Mouse (Mus musculus): Measurements from ENCODE around the gene C130026I21Rik. TPM values are rescaled to one million over a fixed set of nuclear protein-coding genes. Genes with fewer than 3 reads are reported as not detected.
"Not testable (repeated sequence)": the region's sequence is repeated elsewhere in the genome, so short reads cannot be mapped to it uniquely, and the experiment has no call there.

C130026I21Rik gene
- polyA plus RNA-seq, 2 experiments: 0.22 TPM

DNA sequence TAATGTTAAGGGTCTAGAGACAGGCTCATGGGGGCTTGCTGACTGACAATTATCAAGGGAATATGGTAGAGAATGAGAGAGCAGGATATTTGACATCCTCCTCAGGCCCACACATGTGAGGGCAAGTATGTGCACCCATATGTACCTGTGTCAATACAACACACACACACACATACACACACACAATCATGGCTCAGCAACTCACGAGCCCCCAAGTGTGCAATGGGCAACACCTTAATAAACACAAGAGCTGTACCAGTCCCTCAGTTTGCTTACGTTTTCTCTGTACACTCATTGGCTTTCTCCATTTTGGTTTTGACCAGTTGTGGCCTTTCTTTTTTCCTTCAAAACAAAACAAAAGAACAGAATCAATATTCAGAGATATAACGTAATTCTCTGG lies 185.6 kb downstream of the C130026I21Rik start:
- H3K9me3 ChIP-seq (ENCODE audit: control insufficient read depth, low read length); ATAC-seq (ENCODE audit: insufficient read depth); H3K9ac ChIP-seq (replicated peaks); H3K4me3 ChIP-seq (ENCODE audit: insufficient read depth in 1 of 2, low read depth in 2 of 2, low read length in 2 of 2); H3K36me3 ChIP-seq (replicated peaks; ENCODE audit: control insufficient read depth, insufficient read depth, low read depth); H3K4me1 ChIP-seq (replicated peaks; ENCODE audit: control insufficient read depth in 2 of 2, insufficient read depth in 2 of 2, low read length in 1 of 2); DNase-seq (ENCODE audit: low read depth in 3 of 3, low spot score in 3 of 3); H3K27me3 ChIP-seq (ENCODE audit: control insufficient read depth, insufficient read depth, low read length); H3K27ac ChIP-seq; H3K4me2 ChIP-seq (ENCODE audit: low read depth): not testable (repeated sequence)
- 18% methylated on average over 3 of the region's 3 CpGs for WGBS (ENCODE audit: insufficient replicate concordance)

GRCm38 (mm10) chr1:85073099-85073498 lies 197.3 kb downstream of the C130026I21Rik start:
- H3K4me1 ChIP-seq (replicated peaks; ENCODE audit: control insufficient read depth in 2 of 2, insufficient read depth in 2 of 2, low read length in 1 of 2); ATAC-seq (ENCODE audit: insufficient read depth); H3K27me3 ChIP-seq (ENCODE audit: control insufficient read depth, insufficient read depth, low read length); H3K27ac ChIP-seq; H3K9me3 ChIP-seq (ENCODE audit: control insufficient read depth, low read length); H3K4me3 ChIP-seq (ENCODE audit: insufficient read depth in 1 of 2, low read depth in 2 of 2, low read length in 2 of 2); H3K9ac ChIP-seq (replicated peaks); H3K36me3 ChIP-seq (replicated peaks; ENCODE audit: control insufficient read depth, insufficient read depth, low read depth); DNase-seq (ENCODE audit: low read depth in 3 of 3, low spot score in 3 of 3); H3K4me2 ChIP-seq (ENCODE audit: low read depth): not testable (repeated sequence)
- 35% methylated on average over 3 of the region's 3 CpGs for WGBS (ENCODE audit: insufficient replicate concordance)

GRCm38 (mm10) chr1:85071690-85072089 lies 198.7 kb downstream of the C130026I21Rik start:
- H3K27ac ChIP-seq; DNase-seq (ENCODE audit: low read depth in 3 of 3, low spot score in 3 of 3); H3K4me3 ChIP-seq (ENCODE audit: insufficient read depth in 1 of 2, low read depth in 2 of 2, low read length in 2 of 2); ATAC-seq (ENCODE audit: insufficient read depth); H3K4me1 ChIP-seq (replicated peaks; ENCODE audit: control insufficient read depth in 2 of 2, insufficient read depth in 2 of 2, low read length in 1 of 2); H3K4me2 ChIP-seq (ENCODE audit: low read depth); H3K27me3 ChIP-seq (ENCODE audit: control insufficient read depth, insufficient read depth, low read length); H3K36me3 ChIP-seq (replicated peaks; ENCODE audit: control insufficient read depth, insufficient read depth, low read depth); H3K9ac ChIP-seq (replicated peaks); H3K9me3 ChIP-seq (ENCODE audit: control insufficient read depth, low read length): not testable (repeated sequence)
- 33% methylated on average over 3 of the region's 3 CpGs for WGBS (ENCODE audit: insufficient replicate concordance)

- H3K36me3 ChIP-seq (replicated peaks; ENCODE audit: control insufficient read depth, insufficient read depth, low read depth); H3K27me3 ChIP-seq (ENCODE audit: control insufficient read depth, insufficient read depth, low read length); H3K4me1 ChIP-seq (replicated peaks; ENCODE audit: control insufficient read depth in 2 of 2, insufficient read depth in 2 of 2, low read length in 1 of 2); H3K4me2 ChIP-seq (ENCODE audit: low read depth); H3K27ac ChIP-seq; H3K9me3 ChIP-seq (ENCODE audit: control insufficient read depth, low read length); H3K4me3 ChIP-seq (ENCODE audit: insufficient read depth in 1 of 2, low read depth in 2 of 2, low read length in 2 of 2); DNase-seq (ENCODE audit: low read depth in 3 of 3, low spot score in 3 of 3); H3K9ac ChIP-seq (replicated peaks); ATAC-seq (ENCODE audit: insufficient read depth): not testable (repeated sequence)
- 54% methylated on average over 4 of the region's 6 CpGs for WGBS (ENCODE audit: insufficient replicate concordance)
These were observed 234.6 kb downstream of the C130026I21Rik start for GRCm38 (mm10) chr1:85035801-85036200.

DNA sequence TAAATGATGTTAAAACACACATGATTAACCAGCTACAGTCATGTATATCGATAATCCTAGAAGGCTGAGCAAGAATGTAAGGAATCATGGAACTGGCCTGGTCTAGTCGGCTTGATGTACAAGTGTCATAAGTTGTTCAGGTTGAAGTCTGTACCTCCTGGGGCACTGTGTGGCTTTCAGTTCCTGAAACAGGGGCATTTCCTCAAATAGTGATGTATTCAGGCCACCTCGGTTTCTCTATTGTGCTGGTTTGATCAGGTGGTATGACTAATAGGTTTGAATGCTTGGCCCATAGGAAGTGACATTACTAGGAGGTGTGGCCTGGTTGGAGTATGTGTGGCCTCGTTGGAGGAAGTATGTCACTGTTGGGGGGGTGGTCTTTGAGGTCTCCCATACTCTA lies 236.0 kb downstream of the C130026I21Rik start:
- not testable (repeated sequence) for H3K4me2 ChIP-seq (ENCODE audit: low read depth); DNase-seq (ENCODE audit: low read depth in 3 of 3, low spot score in 3 of 3); H3K36me3 ChIP-seq (replicated peaks; ENCODE audit: control insufficient read depth, insufficient read depth, low read depth); H3K9ac ChIP-seq (replicated peaks); H3K27me3 ChIP-seq (ENCODE audit: control insufficient read depth, insufficient read depth, low read length); H3K9me3 ChIP-seq (ENCODE audit: control insufficient read depth, low read length); H3K4me1 ChIP-seq (replicated peaks; ENCODE audit: control insufficient read depth in 2 of 2, insufficient read depth in 2 of 2, low read length in 1 of 2); H3K27ac ChIP-seq; ATAC-seq (ENCODE audit: insufficient read depth); H3K4me3 ChIP-seq (ENCODE audit: insufficient read depth in 1 of 2, low read depth in 2 of 2, low read length in 2 of 2)
- WGBS (ENCODE audit: insufficient replicate concordance): 66% methylated on average over 3 of the region's 4 CpGs

- 76% methylated on average over 4 of the region's 6 CpGs for WGBS (ENCODE audit: insufficient replicate concordance)
- DNase-seq (ENCODE audit: low read depth in 3 of 3, low spot score in 3 of 3); H3K9me3 ChIP-seq (ENCODE audit: control insufficient read depth, low read length); H3K4me1 ChIP-seq (replicated peaks; ENCODE audit: control insufficient read depth in 2 of 2, insufficient read depth in 2 of 2, low read length in 1 of 2); H3K27me3 ChIP-seq (ENCODE audit: control insufficient read depth, insufficient read depth, low read length); H3K36me3 ChIP-seq (replicated peaks; ENCODE audit: control insufficient read depth, insufficient read depth, low read depth); H3K27ac ChIP-seq; ATAC-seq (ENCODE audit: insufficient read depth); H3K4me2 ChIP-seq (ENCODE audit: low read depth); H3K9ac ChIP-seq (replicated peaks); H3K4me3 ChIP-seq (ENCODE audit: insufficient read depth in 1 of 2, low read depth in 2 of 2, low read length in 2 of 2): not testable (repeated sequence)
These were observed 236.8 kb downstream of the C130026I21Rik start for GRCm38 (mm10) chr1:85033616-85034015.

DNA sequence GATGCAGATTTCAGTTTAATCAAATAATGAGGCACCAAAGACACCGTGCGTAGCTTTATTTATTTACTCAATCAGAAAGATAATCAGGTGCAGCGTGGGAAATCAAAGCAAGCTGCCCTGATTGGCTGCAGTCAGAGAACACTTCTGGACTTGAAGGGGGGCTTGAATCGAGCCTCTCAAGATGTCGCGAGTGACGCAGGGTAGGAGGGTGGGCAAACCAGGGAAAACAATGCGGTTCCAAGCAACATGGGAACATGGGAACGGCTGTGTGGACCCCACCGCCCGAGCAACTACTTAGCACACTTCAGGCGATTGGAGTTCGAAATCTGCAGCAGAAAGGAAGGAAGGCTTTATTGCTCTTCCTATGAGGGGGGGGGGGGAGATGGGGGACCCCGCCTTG lies 240.2 kb downstream of the C130026I21Rik start:
- H3K36me3 ChIP-seq (replicated peaks; ENCODE audit: control insufficient read depth, insufficient read depth, low read depth): not testable (repeated sequence)

GRCm38 (mm10) chr1:85011933-85012332 lies 258.4 kb downstream of the C130026I21Rik start:
- DNase-seq (ENCODE audit: low read depth in 3 of 3, low spot score in 3 of 3); H3K4me2 ChIP-seq (ENCODE audit: low read depth); H3K9me3 ChIP-seq (ENCODE audit: control insufficient read depth, low read length); H3K27ac ChIP-seq; H3K27me3 ChIP-seq (ENCODE audit: control insufficient read depth, insufficient read depth, low read length); H3K36me3 ChIP-seq (replicated peaks; ENCODE audit: control insufficient read depth, insufficient read depth, low read depth); H3K9ac ChIP-seq (replicated peaks); H3K4me3 ChIP-seq (ENCODE audit: insufficient read depth in 1 of 2, low read depth in 2 of 2, low read length in 2 of 2); H3K4me1 ChIP-seq (replicated peaks; ENCODE audit: control insufficient read depth in 2 of 2, insufficient read depth in 2 of 2, low read length in 1 of 2); ATAC-seq (ENCODE audit: insufficient read depth): not testable (repeated sequence)
- WGBS (ENCODE audit: insufficient replicate concordance): 77% methylated on average over 12 of the region's 13 CpGs

More for the DNA sequence above, 240.2 kb downstream of the C130026I21Rik start:
- not testable (repeated sequence) for H3K4me3 ChIP-seq (ENCODE audit: insufficient read depth in 1 of 2, low read depth in 2 of 2, low read length in 2 of 2); ATAC-seq (ENCODE audit: insufficient read depth); H3K9ac ChIP-seq (replicated peaks); H3K27ac ChIP-seq; H3K27me3 ChIP-seq (ENCODE audit: control insufficient read depth, insufficient read depth, low read length); H3K9me3 ChIP-seq (ENCODE audit: control insufficient read depth, low read length); H3K4me1 ChIP-seq (replicated peaks; ENCODE audit: control insufficient read depth in 2 of 2, insufficient read depth in 2 of 2, low read length in 1 of 2); DNase-seq (ENCODE audit: low read depth in 3 of 3, low spot score in 3 of 3); H3K4me2 ChIP-seq (ENCODE audit: low read depth)
- 60% methylated on average over 9 of the region's 14 CpGs for WGBS (ENCODE audit: insufficient replicate concordance)
